Mouse (Mus musculus): Measurements from ENCODE around the gene Brsk2. TPM values are rescaled to one million over a fixed set of nuclear protein-coding genes. Genes with fewer than 3 reads are reported as not detected.

Brsk2 gene
- total RNA-seq, 2 experiments from 2014 or later, result 0.19 to 0.32 TPM

DNA sequence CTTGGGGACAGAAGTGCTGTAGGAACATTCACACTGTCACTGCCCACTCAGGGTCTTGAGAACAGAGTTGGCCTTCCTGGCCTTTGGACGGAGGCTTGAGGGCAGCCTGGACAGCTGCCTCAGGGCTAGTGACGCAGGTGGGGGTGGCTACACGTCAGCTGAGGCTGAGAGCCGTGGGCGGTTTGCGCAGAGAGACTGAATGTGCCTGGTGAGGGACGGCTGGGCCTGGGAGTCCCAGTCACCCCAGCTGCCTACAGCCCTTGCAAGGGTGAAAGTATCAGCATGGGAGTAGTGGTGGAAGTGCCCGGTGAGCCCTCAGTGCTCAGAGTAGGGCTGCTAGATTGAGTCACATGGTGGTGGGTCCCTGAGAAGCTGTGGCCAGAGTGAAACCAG, 6.6 kb downstream of the Brsk2 start:
- DNase-seq, result no peak

DNA sequence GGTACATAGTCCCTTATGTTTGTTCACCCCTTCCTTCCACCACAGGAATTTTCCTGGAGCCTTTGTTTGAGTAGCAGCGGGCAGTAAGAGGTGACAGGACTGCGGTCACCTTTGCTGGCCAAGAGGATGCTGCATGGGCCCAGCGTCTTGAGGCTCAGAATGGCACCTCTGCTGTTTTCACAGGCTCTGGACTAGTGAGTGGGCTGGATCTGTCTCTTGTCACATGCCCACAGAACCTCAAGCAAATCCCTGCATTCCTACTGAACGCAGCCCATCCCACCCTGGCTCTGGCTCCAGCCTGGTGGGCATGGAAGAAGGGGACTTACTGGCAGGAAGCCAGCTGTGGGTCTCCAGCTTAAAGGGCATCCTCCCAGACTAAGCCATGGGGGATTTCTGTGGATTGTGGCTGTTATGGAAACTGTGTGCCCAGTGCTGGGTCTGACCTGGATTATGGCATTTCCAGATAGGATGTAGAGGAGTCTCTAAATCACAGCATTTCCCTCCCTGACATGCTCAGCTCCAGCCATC, 8.0 kb downstream of the Brsk2 start:
- DNase-seq, result no peak

DNA sequence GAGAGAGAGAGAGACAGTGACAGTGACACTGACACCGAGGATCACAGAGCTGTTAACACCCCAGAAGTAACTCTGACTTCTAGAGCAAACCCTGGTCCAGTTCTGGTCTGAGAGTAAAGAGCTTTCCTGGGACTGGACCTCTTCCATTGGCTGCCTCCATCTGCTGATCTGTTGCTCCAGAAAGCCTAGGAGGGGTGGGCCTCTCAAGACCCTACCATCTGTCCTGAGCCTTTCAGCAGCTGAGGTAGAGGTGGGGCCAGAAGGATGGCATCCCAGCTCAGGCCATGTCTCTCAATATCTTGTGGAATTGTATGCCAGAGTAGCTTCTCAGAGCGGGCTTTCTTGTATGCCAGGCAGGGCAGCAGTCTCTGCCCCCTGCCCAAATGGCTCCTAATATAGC, 8.7 kb downstream of the Brsk2 start:
- DNase-seq, result no peak

DNA sequence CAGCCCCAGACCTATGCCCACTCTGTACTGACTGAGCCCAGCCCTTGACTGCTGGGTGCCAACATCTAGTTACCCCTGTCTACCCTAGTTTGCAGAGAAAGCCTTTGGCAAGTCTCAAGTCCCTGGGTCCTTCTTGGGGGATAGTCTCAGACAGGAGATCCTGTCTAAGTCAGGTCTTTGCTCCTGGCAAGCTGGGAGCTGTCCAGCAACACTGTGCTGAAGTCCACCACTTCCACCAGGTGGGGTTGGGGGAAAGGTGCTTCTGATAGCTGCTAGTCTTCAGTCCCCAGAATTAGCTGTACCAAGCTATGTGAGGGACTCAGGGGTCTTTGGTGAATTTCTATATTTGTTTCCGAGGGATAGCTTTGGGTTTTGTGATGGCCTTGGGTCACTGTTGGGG, 9.6 kb downstream of the Brsk2 start:
- peak; percentile 40 for DNase-seq

DNA sequence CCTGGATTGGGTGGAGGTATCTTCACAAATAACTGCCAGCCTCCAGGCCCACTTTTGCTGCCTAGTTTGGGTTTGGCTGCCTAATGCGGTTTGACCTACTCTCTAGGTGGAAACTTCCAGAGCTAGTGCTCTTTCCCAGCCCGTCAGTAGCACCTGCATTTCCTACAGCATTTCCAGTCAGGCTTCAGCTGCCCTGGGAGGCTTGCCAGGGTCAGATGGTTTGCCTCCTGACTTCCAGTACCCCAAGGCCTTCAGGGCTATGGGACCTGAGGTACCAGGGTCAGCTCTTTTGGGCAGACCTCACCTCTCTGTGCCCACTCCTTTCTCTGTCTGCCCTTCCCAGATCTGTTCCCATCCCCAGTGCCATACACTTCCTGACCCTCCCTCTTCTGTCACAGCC, 11.4 kb downstream of the Brsk2 start:
- DNase-seq, result no peak

DNA sequence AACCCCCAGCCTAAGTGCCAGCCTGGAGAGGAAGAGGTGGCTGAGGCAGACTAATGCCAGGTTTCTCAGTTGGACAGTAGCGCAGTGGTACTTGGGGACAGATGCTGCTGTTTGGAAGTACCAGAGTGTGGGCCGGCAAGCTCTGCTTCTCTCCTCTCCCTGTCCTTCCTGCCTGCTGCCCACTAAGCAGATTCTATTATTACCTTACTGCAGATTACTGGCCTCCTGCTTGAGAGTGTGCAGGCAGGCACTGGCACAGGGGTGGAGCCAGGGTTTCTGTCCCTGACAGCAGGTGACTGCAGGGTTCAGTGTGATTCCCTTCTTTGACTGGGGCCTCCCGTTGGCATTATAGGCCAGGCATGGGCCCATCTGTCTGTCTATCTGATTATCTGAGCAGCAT, 11.9 kb downstream of the Brsk2 start:
- DNase-seq, result no peak

DNA sequence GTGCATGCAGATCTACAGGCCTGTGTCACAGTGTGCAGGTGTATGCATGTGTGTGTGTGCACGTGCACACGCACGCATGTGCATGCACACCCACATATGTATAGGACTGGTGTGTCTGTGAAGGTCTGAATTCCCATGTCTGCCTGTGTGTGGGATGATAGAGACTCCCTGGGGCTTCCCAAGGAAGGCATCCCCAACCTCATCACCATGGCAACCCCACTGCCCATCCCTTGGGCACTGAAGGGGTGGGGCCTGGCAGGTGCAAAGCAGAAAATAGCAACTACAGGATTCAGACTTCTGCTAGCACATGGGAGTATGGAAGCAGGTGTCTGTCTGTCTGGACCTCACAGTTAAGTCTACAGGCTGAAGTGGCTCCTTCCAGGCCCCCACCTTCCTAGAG, 13.0 kb downstream of the Brsk2 start:
- DNase-seq, result no peak

DNA sequence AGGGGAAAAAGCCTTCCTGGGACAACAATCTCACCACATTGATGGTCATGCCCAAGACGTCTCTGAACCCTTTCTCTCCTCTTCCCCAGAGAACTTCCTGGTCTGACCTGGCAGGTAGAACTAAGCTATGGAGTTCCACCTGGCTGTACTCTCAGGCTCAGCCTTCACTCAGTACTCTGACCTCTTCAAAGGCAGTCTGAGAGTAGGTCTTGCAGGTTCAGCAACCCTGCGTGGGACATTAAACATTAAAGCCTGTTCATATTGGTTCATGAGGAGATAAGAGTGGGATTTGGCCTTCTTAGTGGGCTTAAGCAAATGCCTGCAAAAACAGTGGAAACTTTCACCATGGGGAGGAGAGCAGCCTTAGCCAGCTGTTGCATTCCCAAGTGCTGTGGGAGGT, 16.7 kb downstream of the Brsk2 start:
- DNase-seq, result no peak

DNA sequence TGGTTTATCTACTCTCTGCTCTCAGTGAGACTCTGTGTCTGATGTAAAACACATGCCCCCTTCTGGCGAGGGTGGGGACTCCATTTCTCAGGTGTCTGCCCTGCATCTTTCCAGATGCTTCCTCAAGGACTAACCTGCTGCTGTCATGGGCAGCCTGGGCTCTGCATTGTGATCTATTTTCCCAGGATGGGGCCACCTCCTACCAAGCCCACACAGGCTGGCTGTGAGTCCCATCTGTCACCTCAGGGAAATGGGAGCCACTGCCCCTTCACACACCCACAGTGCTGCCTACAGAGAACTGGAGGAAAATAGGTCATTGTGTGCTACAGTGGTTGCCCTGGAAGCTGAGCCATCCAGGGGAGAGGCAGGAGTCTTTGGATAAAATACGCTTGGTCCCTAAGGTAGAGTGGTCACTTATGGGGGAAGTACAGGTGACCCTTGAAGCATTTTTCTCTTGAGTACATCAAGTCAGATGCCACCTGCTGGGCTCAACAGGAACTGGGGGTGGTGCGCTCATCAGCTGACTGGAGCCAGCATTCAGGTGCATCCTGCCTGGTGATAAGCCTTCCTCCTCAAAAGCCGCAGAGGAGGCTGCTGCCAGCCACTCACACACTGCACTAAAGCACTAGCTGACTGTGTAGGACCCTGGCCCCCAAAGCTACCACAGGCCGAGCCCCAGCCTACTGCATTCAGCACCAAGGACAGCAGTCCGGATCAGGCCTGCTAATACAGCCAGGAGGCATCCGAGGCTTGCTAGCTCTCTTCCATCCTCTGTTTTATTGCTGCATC, 23.5 kb downstream of the Brsk2 start:
- DNase-seq, result peak; percentile 70

DNA sequence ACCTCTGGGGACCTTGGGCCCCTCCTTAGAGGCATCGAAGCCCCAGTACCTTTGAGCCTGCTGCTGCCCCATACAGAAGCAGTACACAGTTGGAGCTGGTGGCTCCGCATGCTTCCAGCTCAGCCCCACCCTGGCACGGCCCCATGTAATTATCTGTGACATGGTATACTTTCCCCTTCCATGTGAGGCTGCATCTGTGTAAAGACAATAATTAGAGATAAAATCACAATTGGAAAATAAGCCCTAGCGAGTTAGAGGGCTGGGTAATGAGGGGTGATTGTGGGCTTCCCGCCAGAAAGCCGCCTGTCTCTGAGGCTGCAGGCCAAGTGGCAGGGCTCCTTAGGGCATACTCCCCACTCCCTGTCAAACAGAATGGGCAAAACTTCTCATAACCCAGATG, 28.5 kb downstream of the Brsk2 start:
- no peak for DNase-seq

DNA sequence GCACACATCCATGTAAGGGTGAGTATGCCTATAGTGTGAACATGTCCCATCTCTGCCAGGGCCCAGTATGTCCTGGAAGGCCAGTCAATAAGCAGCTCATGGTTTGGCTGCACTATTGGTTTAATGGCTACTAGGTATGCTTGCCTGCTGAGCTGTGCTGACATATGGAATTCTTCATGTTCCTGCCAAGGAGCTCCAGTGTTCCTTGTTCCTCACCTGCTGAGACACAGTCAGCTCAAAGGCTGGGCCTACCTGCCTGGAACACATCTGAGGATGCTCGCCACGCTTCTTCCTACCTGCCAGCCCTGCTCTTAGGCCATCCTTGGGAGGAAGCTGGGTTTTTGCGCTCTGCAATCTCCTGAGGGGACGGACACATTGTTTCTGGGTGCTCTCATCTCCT, 29.7 kb downstream of the Brsk2 start:
- DNase-seq, result no peak

DNA sequence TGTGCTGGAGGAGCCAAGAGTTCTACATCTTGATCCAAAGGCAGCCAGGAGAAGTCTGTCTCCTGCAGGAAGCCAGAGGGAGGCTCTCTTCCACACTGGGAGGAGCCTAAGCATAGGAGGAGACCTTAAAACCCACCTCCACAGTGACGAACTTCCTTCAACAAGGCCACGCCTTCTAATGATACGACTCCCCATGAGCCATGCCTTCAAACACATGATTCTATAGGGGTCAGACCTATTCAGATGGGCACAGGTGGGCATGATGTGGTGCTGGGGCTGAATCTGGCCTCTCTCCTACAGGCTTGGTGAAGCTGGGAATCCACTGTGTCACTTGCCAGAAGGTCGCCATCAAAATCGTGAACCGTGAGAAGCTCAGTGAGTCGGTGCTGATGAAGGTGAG, 31.7 kb downstream of the Brsk2 start:
- no peak for DNase-seq

DNA sequence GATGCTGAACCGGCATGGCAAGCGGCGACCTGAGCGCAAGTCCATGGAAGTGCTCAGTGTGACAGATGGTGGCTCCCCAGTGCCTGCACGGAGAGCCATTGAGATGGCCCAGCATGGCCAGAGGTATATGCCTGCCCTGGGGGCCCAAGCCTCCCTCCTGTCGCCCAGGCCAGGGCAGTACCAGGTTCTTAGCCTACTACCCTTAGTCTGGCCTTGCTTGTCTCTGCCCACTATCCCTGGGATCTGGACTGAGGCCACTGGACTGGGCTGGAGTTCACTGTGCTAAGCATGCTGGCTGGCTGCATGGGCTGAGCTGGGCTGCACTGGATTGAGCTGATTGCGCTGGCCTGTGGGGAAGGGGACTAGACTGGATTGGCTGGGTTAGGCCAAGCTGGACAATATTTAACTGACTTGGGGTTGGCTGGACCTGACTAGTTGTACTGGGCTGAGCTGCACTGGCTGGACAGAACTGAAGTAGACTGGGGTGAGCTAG, 38.8 kb downstream of the Brsk2 start:
- no peak for DNase-seq

DNA sequence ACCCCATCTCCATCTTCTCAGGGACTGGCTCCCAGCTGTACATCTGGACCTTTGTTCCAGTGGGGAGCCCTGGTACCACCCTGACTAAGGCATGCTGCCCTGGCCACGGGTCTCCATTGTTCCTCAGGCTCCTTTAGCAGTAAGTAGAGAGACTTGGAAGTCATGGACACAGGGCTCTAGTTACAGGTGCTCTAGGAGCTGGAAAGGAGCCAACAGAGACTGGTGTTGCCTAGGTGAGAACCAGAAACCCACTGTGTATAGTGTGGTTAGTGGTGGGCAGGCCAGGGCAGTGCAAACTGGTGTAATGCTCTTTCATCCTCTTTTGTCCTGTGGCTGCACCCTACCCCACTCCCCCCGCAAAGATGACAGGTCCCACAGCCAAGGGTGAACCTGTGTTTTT, 41.6 kb downstream of the Brsk2 start:
- no peak for DNase-seq

DNA sequence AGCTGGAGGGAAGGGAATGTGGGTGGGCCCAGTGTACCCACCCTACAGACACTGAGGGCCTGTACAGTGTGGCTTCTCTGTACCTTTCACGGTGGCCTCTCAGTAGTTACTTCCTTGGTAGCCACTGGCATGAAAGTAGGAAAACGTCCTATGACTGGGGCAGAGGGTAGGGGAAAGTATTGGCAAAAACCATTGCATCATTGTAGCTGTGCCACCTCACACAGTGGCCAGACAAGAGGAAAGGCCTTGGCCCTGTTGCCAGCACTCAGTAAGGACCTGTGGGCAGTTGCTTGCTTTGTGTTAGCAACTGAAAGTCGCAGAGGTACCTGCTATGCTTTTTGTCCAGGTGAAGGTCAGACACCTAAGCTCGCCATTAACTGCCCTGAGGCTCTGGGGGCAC, 44.6 kb downstream of the Brsk2 start:
- no peak for DNase-seq

DNA sequence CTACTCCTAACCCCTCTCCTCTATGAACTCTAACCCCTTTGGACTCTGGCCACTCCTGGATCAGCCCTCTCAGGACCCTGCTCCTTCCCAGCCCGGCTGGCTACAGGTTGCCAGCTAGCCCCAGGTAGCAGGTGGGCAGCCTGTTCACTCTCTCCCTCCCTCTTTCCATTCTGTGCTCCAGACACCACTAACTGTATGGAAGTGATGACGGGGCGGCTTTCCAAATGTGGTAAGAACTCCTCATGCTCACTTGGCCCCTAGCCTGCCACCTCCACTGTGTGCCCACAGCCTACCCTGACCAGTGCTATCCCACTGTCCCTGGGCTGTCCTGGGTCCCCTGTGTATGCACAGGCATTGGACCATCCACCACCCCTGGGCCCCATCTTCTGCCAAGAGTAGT, 51.1 kb downstream of the Brsk2 start:
- no peak for DNase-seq

DNA sequence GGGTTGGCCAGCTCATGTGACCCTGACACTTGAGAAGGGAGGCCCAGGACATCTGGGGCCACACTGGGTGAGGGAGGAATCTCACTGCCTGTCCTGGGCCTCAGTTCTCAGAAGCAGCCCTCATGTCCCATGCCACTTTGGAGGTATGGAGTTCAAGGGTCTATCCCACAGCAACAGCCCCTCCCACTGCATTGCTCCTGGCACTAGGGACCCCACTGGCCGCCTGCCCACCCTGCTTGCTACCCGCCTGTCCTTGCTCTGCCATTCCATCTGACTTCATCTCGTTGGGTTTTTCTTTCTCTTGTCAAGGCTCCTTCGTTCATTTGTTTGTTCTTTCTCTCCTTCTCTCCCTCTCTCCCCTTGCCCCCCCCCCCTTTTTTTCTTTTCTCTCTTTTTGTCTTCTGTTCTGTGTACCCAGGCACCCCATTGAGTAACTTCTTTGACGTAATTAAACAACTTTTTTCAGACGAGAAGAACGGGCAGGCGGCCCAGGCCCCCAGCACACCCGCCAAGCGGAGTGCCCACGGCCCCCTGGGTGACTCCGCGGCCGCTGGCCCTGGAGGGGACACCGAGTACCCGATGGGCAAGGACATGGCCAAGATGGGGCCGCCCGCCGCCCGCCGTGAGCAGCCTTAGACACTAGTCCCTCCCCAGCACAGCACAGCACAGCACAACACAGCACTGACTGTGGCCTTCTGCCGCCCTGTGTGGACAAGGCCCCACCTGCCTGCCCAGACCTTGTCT, 52.2 kb downstream of the Brsk2 start:
- DNase-seq, result no peak

DNA sequence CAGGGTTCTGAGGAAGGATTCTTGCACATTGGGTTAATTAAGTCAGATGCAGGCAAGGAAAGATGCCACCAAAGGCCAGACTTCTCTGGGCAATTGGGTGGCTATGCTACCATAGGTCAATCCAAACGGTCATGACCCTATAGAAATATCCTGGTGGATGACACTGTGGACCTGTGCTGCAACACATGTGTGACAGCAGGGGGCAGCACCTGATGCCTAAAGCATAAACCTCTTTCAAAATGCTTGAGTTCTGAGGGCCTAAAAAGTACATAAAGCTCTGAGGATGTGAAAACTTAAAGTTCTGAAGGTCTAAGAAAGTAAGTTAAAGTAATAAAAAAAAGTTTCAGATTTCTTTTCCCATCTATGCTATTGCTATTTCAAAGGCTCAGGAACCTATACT, 67.0 kb downstream of the Brsk2 start:
- peak; percentile 66 for DNase-seq

DNA sequence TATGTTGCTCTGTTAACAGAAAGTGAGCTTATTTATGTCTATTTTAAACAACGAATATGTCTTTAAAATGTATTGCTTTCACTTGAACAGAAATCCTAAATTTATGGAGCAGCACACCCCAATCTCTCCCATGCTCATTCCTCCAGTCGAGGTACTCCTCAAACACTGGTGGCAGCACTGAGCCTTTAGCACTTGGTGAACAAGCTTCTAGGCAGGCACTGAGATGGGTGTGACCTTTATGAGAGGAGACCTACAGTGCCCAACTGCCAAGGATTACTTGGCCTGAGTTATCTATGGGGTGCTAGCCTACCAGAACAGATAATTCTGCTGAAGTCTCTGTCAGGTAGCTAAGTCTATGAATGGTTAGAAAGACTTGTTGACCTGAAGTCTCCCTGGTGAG, 70.1 kb downstream of the Brsk2 start:
- DNase-seq, result no peak

DNA sequence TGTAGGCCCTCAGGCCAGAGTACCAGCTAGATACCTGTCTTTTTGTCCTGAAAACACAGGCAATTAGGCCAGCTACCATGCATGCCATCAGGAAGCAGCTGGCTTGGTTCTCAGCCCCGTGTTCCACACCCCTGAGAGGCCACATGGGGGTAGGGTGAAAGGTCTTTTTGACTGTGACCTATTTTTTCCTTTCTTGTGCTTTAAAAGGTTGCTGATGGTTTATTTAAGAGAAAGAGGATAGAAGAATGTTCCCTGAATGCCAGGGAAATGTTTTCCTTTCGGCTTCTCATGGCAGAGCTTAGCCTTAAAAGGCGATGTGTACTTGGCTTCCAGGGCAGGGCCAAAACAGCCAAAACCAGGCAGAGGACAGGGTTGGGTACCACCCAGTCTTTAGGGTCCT, 71.3 kb downstream of the Brsk2 start:
- DNase-seq, result no peak

DNA sequence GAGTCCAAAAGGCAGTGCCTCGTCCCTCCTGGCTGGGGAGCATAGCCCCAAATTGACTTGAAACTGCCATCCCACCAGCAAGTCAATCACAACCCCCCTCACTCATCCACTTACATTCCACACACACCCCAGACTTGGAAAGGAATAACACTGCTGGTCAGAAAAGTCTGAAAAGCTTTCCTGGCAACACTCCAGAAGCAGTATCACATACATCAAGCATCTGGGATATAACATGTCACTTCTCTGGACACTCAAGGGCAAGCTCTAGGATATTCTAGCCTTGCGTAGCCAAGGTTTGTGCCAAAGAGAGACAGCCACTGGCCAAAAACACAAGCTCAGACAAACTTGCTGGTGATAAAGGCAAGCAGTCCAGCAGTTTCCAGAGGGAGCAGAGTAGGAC, 75.6 kb downstream of the Brsk2 start:
- DNase-seq, result no peak

DNA sequence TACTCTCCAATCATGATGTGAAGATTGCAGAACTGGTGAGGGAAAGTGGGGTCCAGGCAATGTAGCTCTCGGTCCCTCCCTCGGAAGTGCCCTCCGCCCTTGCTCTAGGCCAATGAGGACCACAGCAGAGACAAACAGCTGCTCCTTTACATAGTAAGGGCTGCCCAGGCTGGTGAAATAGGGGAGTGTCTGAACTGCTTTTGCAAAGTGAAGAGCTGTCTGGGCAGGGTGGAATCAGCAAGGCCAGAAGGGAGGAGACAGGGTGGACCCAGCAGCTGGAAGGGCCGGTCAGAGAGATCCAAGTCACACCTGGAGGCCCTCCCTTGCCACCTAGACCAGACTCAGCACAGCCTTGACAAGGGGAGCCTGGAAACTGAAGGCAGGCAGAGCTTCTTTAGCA, 76.4 kb downstream of the Brsk2 start:
- no peak for DNase-seq

DNA sequence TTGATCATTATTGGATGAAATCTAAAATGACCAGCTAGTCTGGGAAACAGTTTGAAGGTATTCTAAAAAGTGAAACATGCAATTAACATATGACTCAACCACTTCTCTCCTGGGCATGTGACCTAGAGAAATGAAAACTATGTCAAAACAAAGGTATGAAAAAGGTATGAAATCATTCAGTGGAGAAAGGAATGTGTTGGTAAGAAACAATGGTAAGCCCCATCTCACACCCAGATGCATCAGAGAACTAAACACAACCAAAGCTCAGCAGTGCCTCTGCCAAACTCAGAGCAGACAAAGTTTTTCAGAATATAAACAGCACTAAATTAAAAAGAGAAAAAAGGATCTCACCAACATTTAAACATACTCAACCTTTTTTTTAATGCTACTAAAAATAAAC, 80.5 kb downstream of the Brsk2 start:
- DNase-seq, result no peak

DNA sequence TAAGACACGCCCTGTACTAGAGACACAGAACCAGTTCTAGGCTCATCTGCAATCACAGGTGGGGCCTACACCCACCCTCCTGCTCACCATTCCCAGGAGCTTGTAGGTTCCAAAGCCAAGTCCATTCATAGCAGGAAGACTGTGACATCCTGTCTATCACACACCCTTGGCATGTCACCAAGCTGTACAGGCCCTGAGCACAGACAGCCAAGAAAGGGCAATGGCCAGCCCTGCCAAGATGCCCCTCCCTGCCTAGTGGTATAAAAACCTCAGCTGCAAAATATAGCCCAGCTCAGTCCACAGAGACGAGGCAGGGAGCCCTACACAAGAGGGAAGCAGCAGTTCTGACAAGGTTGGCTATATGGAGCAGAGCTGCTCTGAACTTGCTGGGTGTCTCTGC, 84.6 kb downstream of the Brsk2 start:
- DNase-seq, result peak; percentile 75

Data from heart, postnatal 4 days (tissue).